Mouse (Mus musculus): ENCODE measurements at regions not wholly inside any gene's neighbourhood (a gene's known extent, or its start where the extent isn't known, plus 50 kb on each side); places are given as distances from the start of the nearest gene placed in this dataset.

- dilution Hi-C loops (cut with MboI; ENCODE audit: extremely low pct_ligation_motif_present, extremely low pct_unique_long_range_greater_than_20kb, low sequenced_read_pairs), result no loop called here
Measured at GRCm38 (mm10) chrX:10877856-10878255, 163.0 kb downstream of the Mid1ip1 start.

GRCm38 (mm10) chrX:10878922-10879321 lies 164.1 kb downstream of the Mid1ip1 start:
- in situ Hi-C loops (cut with MboI; ENCODE audit: low pct_ligation_motif_present, low pct_unique_long_range_greater_than_20kb, low sequenced_read_pairs) (no loop called here), dilution Hi-C loops (cut with MboI; ENCODE audit: extremely low pct_ligation_motif_present, extremely low pct_unique_long_range_greater_than_20kb, low sequenced_read_pairs) (no loop called here)
- H3K79me2 ChIP-seq (replicated peaks; ENCODE audit: control insufficient read depth, extremely low read depth, insufficient read depth, poor library complexity, severe bottlenecking), result no peaks in the 10 kb centered on the region

More at GRCm38 (mm10) chrX:10877856-10878255, 163.0 kb downstream of the Mid1ip1 start:
- Histone ChIP-seq H3K36me3 (replicated peaks in 1 of 2; ENCODE audit: control insufficient read depth in 1 of 2, insufficient read depth in 1 of 2, low read length in 1 of 2) (no peaks in the 10 kb centered on the region), H3K79me2 (replicated peaks; ENCODE audit: control insufficient read depth, extremely low read depth, insufficient read depth, poor library complexity, severe bottlenecking) (no peaks in the 10 kb centered on the region), H3K9ac (ENCODE audit: insufficient read depth, low read depth) (no peak overlapping the region), H3K4me2 (ENCODE audit: insufficient read depth, low read depth, poor library complexity, severe bottlenecking) (no peak overlapping the region), H3K27ac (ENCODE audit: insufficient read depth, low read depth) (no peak overlapping the region), H3K27me3 (replicated peaks) (no peaks in the 10 kb centered on the region), H3K9me3 (replicated peaks; ENCODE audit: low read length) (no peaks in the 10 kb centered on the region), H3K4me3 (replicated peaks in 1 of 3; ENCODE audit: low read depth in 2 of 3, low read length in 2 of 3, poor library complexity in 1 of 3) (no peak overlapping the region), H3K4me1 (ENCODE audit: control insufficient read depth in 1 of 2, insufficient read depth in 2 of 2) (no peaks in the 10 kb centered on the region; a peak in 1 of 4 replicates)
- no peak for TF ChIP-seq MAFK (IDR thresholded peaks at IDR 0.05; ENCODE audit: insufficient replicate concordance, low read length)
- no peak for TF ChIP-seq PAX5 (IDR thresholded peaks at IDR 0.05; ENCODE audit: low read length)
- no peak for TF ChIP-seq POLR2AphosphoS2 (IDR thresholded peaks at IDR 0.05; ENCODE audit: low read depth, low read length)
- TF ChIP-seq ETS1 (conservative IDR thresholded peaks at IDR 0.05; ENCODE audit: low read depth, low read length), result no peak
- no peak for TF ChIP-seq UBTF (IDR thresholded peaks at IDR 0.05; ENCODE audit: low read depth, low read length)
- TF ChIP-seq KAT2A (IDR thresholded peaks at IDR 0.05; ENCODE audit: insufficient replicate concordance, low read length), result no peak
- TF ChIP-seq JUND (conservative IDR thresholded peaks at IDR 0.05; ENCODE audit: low read depth, low read length), result no peak
- no peak for TF ChIP-seq CHD2 (IDR thresholded peaks at IDR 0.05; ENCODE audit: low read length)
- no peak for TF ChIP-seq MAZ (IDR thresholded peaks at IDR 0.05; ENCODE audit: low read depth, low read length)
- TF ChIP-seq POLR2A (IDR thresholded peaks at IDR 0.05; ENCODE audit: low read depth, low read length), result no peak
- no peak for TF ChIP-seq MXI1 (IDR thresholded peaks at IDR 0.05; ENCODE audit: low read depth, low read length)
- TF ChIP-seq BHLHE40 (IDR thresholded peaks at IDR 0.05; ENCODE audit: low read depth, low read length), result no peak
- TF ChIP-seq SIN3A (IDR thresholded peaks at IDR 0.05; ENCODE audit: low read length), result no peak
- TF ChIP-seq HCFC1 (IDR thresholded peaks at IDR 0.05; ENCODE audit: low read depth, low read length), result no peak
- no peak for TF ChIP-seq MEF2A (IDR thresholded peaks at IDR 0.05; ENCODE audit: borderline replicate concordance, low read depth, low read length)
- TF ChIP-seq RCOR1 (conservative IDR thresholded peaks at IDR 0.05; ENCODE audit: low read depth, low read length), result no peak
- no peak for DNase-seq (ENCODE audit: extremely low read depth)
- in situ Hi-C loops (cut with MboI; ENCODE audit: low pct_ligation_motif_present, low pct_unique_long_range_greater_than_20kb, low sequenced_read_pairs), result no loop called here

More at GRCm38 (mm10) chrX:10878922-10879321, 164.1 kb downstream of the Mid1ip1 start:
- Histone ChIP-seq H3K4me2 (ENCODE audit: insufficient read depth, low read depth, poor library complexity, severe bottlenecking) (no peak overlapping the region), H3K27me3 (replicated peaks) (no peaks in the 10 kb centered on the region), H3K9ac (ENCODE audit: insufficient read depth, low read depth) (no peak overlapping the region), H3K4me1 (ENCODE audit: control insufficient read depth in 1 of 2, insufficient read depth in 2 of 2) (no peaks in the 10 kb centered on the region; a peak in 1 of 4 replicates), H3K9me3 (replicated peaks; ENCODE audit: low read length) (no peaks in the 10 kb centered on the region), H3K36me3 (replicated peaks in 1 of 2; ENCODE audit: control insufficient read depth in 1 of 2, insufficient read depth in 1 of 2, low read length in 1 of 2) (no peaks in the 10 kb centered on the region), H3K27ac (ENCODE audit: insufficient read depth, low read depth) (no peak overlapping the region), H3K4me3 (replicated peaks in 1 of 3; ENCODE audit: low read depth in 2 of 3, low read length in 2 of 3, poor library complexity in 1 of 3) (no peak overlapping the region)
- TF ChIP-seq CTCF (conservative IDR thresholded peaks at IDR 0.05 in 1 of 2, IDR thresholded peaks at IDR 0.05 in 1 of 2; ENCODE audit: low read depth in 2 of 2, low read length in 2 of 2), result no peak
- no peak for TF ChIP-seq UBTF (IDR thresholded peaks at IDR 0.05; ENCODE audit: low read depth, low read length)
- TF ChIP-seq BHLHE40 (IDR thresholded peaks at IDR 0.05; ENCODE audit: low read depth, low read length), result no peak
- no peak for TF ChIP-seq EP300 (IDR thresholded peaks at IDR 0.05; ENCODE audit: low read length)
- no peak for TF ChIP-seq SIN3A (IDR thresholded peaks at IDR 0.05; ENCODE audit: low read length)
- TF ChIP-seq MAZ (IDR thresholded peaks at IDR 0.05; ENCODE audit: low read depth, low read length), result no peak
- no peak for TF ChIP-seq RAD21 (IDR thresholded peaks at IDR 0.05; ENCODE audit: low read depth, low read length)
- TF ChIP-seq GABPA (IDR thresholded peaks at IDR 0.05; ENCODE audit: insufficient replicate concordance, low read depth, low read length), result no peak
- no peak for TF ChIP-seq HCFC1 (IDR thresholded peaks at IDR 0.05; ENCODE audit: low read depth, low read length)
- TF ChIP-seq USF2 (conservative IDR thresholded peaks at IDR 0.05; ENCODE audit: low read depth, low read length), result no peak
- no peak for TF ChIP-seq MYC (IDR thresholded peaks at IDR 0.05; ENCODE audit: low read depth, low read length)
- no peak for TF ChIP-seq MAFK (IDR thresholded peaks at IDR 0.05; ENCODE audit: insufficient replicate concordance, low read length)
- no peak for DNase-seq (ENCODE audit: extremely low read depth)
